Mouse (Mus musculus): Measurements from ENCODE around the gene Zg16. TPM values are rescaled to one million over a fixed set of nuclear protein-coding genes. Genes with fewer than 3 reads are reported as not detected.

The Zg16 gene
- polyA plus RNA-seq, 1 experiment, result not detected

GRCm38 (mm10) chr7:127008239-127009019, 78.7 kb downstream of the Zg16 start:
- WGBS, result 49% methylated on average over 9 of the region's 9 CpGs

GRCm38 (mm10) chr7:127007313-127008024, 79.7 kb downstream of the Zg16 start:
- Histone ChIP-seq H3K27ac (ENCODE audit: insufficient read depth, low read depth, low read length) (no peak overlapping the region), H3K4me1 (ENCODE audit: control insufficient read depth, insufficient read depth, low read length) (peaks cover 10% of the 10 kb centered on the region), H3K4me3 (ENCODE audit: insufficient read depth, low read depth, low read length) (no peak overlapping the region)
- WGBS, result 82% methylated on average over 6 of the region's 6 CpGs
- TF ChIP-seq CTCF (IDR thresholded peaks at IDR 0.05; ENCODE audit: insufficient read depth, low read depth, low read length) (no peak), POLR2A (IDR thresholded peaks at IDR 0.05; ENCODE audit: insufficient read depth, low read depth, low read length) (no peak)

More at GRCm38 (mm10) chr7:127008239-127009019, 78.7 kb downstream of the Zg16 start:
- Histone ChIP-seq H3K27ac (ENCODE audit: insufficient read depth, low read depth, low read length) (peak overlapping the region; percentile 89), H3K4me1 (ENCODE audit: control insufficient read depth, insufficient read depth, low read length) (peaks cover 13% of the 10 kb centered on the region), H3K4me3 (ENCODE audit: insufficient read depth, low read depth, low read length) (no peak overlapping the region)
- TF ChIP-seq CTCF (IDR thresholded peaks at IDR 0.05; ENCODE audit: insufficient read depth, low read depth, low read length) (no peak), POLR2A (IDR thresholded peaks at IDR 0.05; ENCODE audit: insufficient read depth, low read depth, low read length) (no peak)

- peaks cover 10% of the 10 kb centered on the region for H3K4me1 ChIP-seq (ENCODE audit: control insufficient read depth, insufficient read depth, low read length)
- TF ChIP-seq POLR2A (IDR thresholded peaks at IDR 0.05; ENCODE audit: insufficient read depth, low read depth, low read length) (no peak), CTCF (IDR thresholded peaks at IDR 0.05; ENCODE audit: insufficient read depth, low read depth, low read length) (no peak)
- no peak overlapping the region for H3K27ac ChIP-seq (ENCODE audit: insufficient read depth, low read depth, low read length)
- no peak overlapping the region for H3K4me3 ChIP-seq (ENCODE audit: insufficient read depth, low read depth, low read length)
- 83% methylated on average over 4 of the region's 4 CpGs for WGBS
Observed at GRCm38 (mm10) chr7:127004122-127004875, 82.8 kb downstream of the Zg16 start.

GRCm38 (mm10) chr7:127003620-127004019, 83.5 kb downstream of the Zg16 start:
- peaks cover 7% of the 10 kb centered on the region for H3K4me1 ChIP-seq (ENCODE audit: control insufficient read depth, insufficient read depth, low read length)
- H3K27ac ChIP-seq (ENCODE audit: insufficient read depth, low read depth, low read length), result no peak overlapping the region
- 87% methylated on average over 5 of the region's 5 CpGs for WGBS
- no peak for TF ChIP-seq POLR2A (IDR thresholded peaks at IDR 0.05; ENCODE audit: insufficient read depth, low read depth, low read length)
- TF ChIP-seq CTCF (IDR thresholded peaks at IDR 0.05; ENCODE audit: insufficient read depth, low read depth, low read length), result no peak
- no peak overlapping the region for H3K4me3 ChIP-seq (ENCODE audit: insufficient read depth, low read depth, low read length)

Other genes starting within 250 kb of the Zg16 start
- not detected in 2 replicates for gene Doc2a, start 239.9 kb downstream of the Zg16 start, polyA plus RNA-seq (2012; ENCODE audit: insufficient read depth, insufficient read length, low replicate concordance, missing spikeins)
- gene Hirip3, start 225.4 kb downstream of the Zg16 start, polyA plus RNA-seq (2012; ENCODE audit: insufficient read depth, insufficient read length, low replicate concordance, missing spikeins), result not detected in 2 replicates
- gene Ino80e, start 225.0 kb downstream of the Zg16 start, polyA plus RNA-seq (2012; ENCODE audit: insufficient read depth, insufficient read length, low replicate concordance, missing spikeins), result not detected in 2 replicates
- not detected in 2 replicates for gene Taok2, start 202.6 kb downstream of the Zg16 start, polyA plus RNA-seq (2012; ENCODE audit: insufficient read depth, insufficient read length, low replicate concordance, missing spikeins)
- not detected in 2 replicates for gene Tmem219, start 164.4 kb downstream of the Zg16 start, polyA plus RNA-seq (2012; ENCODE audit: insufficient read depth, insufficient read length, low replicate concordance, missing spikeins)
- not detected in 2 replicates for gene Kctd13, start 158.4 kb downstream of the Zg16 start, polyA plus RNA-seq (2012; ENCODE audit: insufficient read depth, insufficient read length, low replicate concordance, missing spikeins)
- not detected in 2 replicates for gene Asphd1, start 137.7 kb downstream of the Zg16 start, polyA plus RNA-seq (2012; ENCODE audit: insufficient read depth, insufficient read length, low replicate concordance, missing spikeins)
- gene Sez6l2, start 136.8 kb downstream of the Zg16 start, polyA plus RNA-seq (2012; ENCODE audit: insufficient read depth, insufficient read length, low replicate concordance, missing spikeins), result not detected in 2 replicates
- 241 TPM in 1 of 2 replicates, not detected in the other for gene Cdipt, start 111.4 kb downstream of the Zg16 start, polyA plus RNA-seq (2012; ENCODE audit: insufficient read depth, insufficient read length, low replicate concordance, missing spikeins)
- not detected in 2 replicates for gene Cdiptos, start 111.2 kb downstream of the Zg16 start, polyA plus RNA-seq (2012; ENCODE audit: insufficient read depth, insufficient read length, low replicate concordance, missing spikeins)
- gene Mvp, start 72.7 kb downstream of the Zg16 start, polyA plus RNA-seq (2012; ENCODE audit: insufficient read depth, insufficient read length, low replicate concordance, missing spikeins), result not detected in 2 replicates
- not detected in 2 replicates for gene Pagr1b, start 70.8 kb downstream of the Zg16 start, polyA plus RNA-seq (2012; ENCODE audit: insufficient read depth, insufficient read length, low replicate concordance, missing spikeins)
- gene Pagr1a, start 70.0 kb downstream of the Zg16 start, polyA plus RNA-seq (2012; ENCODE audit: insufficient read depth, insufficient read length, low replicate concordance, missing spikeins), result not detected in 2 replicates
- gene Gm42742, start 66.2 kb downstream of the Zg16 start, polyA plus RNA-seq (2012; ENCODE audit: insufficient read depth, insufficient read length, low replicate concordance, missing spikeins), result not detected in 2 replicates
- not detected in 2 replicates for gene Prrt2, start 66.1 kb downstream of the Zg16 start, polyA plus RNA-seq (2012; ENCODE audit: insufficient read depth, insufficient read length, low replicate concordance, missing spikeins)
- 437 and 572 TPM in 2 replicates for gene Maz, start 60.3 kb downstream of the Zg16 start, polyA plus RNA-seq (2012; ENCODE audit: insufficient read depth, insufficient read length, low replicate concordance, missing spikeins)
- gene Kif22, start 44.9 kb downstream of the Zg16 start, polyA plus RNA-seq (2012; ENCODE audit: insufficient read depth, insufficient read length, low replicate concordance, missing spikeins), result not detected in 2 replicates
- not detected in 2 replicates for gene AI467606, start 4.0 kb upstream of the Zg16 start, polyA plus RNA-seq (2012; ENCODE audit: insufficient read depth, insufficient read length, low replicate concordance, missing spikeins)
- not detected in 2 replicates for gene Qprt, start 34.9 kb upstream of the Zg16 start, polyA plus RNA-seq (2012; ENCODE audit: insufficient read depth, insufficient read length, low replicate concordance, missing spikeins)
- gene Spn, start 50.5 kb upstream of the Zg16 start, polyA plus RNA-seq (2012; ENCODE audit: insufficient read depth, insufficient read length, low replicate concordance, missing spikeins), result not detected in 2 replicates
- not detected in 2 replicates for gene Cd2bp2, start 108.7 kb upstream of the Zg16 start, polyA plus RNA-seq (2012; ENCODE audit: insufficient read depth, insufficient read length, low replicate concordance, missing spikeins)
- gene Tbc1d10b, start 121.1 kb upstream of the Zg16 start, polyA plus RNA-seq (2012; ENCODE audit: insufficient read depth, insufficient read length, low replicate concordance, missing spikeins), result not detected in 2 replicates
- not detected in 2 replicates for gene Mylpf, start 121.6 kb upstream of the Zg16 start, polyA plus RNA-seq (2012; ENCODE audit: insufficient read depth, insufficient read length, low replicate concordance, missing spikeins)
- not detected in 2 replicates for gene Zfp553, start 145.7 kb upstream of the Zg16 start, polyA plus RNA-seq (2012; ENCODE audit: insufficient read depth, insufficient read length, low replicate concordance, missing spikeins)
- gene Sept1, start 145.8 kb upstream of the Zg16 start, polyA plus RNA-seq (2012; ENCODE audit: insufficient read depth, insufficient read length, low replicate concordance, missing spikeins), result 2,394 TPM in 1 of 2 replicates, not detected in the other
- not detected in 2 replicates for gene Zfp771, start 156.9 kb upstream of the Zg16 start, polyA plus RNA-seq (2012; ENCODE audit: insufficient read depth, insufficient read length, low replicate concordance, missing spikeins)
- gene Dctpp1, start 173.4 kb upstream of the Zg16 start, polyA plus RNA-seq (2012; ENCODE audit: insufficient read depth, insufficient read length, low replicate concordance, missing spikeins), result not detected in 2 replicates
- gene Sephs2, start 186.7 kb upstream of the Zg16 start, polyA plus RNA-seq (2012; ENCODE audit: insufficient read depth, insufficient read length, low replicate concordance, missing spikeins), result not detected in 2 replicates
- 156 TPM in 1 of 2 replicates, not detected in the other for gene Itgal, start 208.9 kb upstream of the Zg16 start, polyA plus RNA-seq (2012; ENCODE audit: insufficient read depth, insufficient read length, low replicate concordance, missing spikeins)

Data from olfactory bulb, adult 2 months (tissue).